28 mouse cellular contexts compared by ENCODE assay signal in the genomic region with DNA sequence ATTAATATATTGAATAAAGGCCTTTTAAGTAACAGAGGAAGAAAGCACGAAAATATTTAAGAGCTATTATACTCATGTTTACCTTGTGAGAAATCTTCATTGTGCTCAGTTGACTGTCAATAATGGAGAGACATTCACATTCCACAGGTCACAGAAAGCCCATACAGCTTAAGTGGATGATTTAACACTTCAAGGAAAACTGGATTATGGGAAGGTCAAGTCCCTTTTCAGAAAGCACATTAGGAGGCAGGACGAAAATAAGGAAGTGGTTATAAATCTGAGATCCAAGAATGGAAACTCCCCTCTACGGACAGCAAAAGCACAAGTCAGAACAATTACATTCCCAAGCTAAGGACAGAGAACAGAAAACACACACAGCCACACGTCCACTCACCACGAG. TPM values are rescaled to one million over a fixed set of nuclear protein-coding genes. Genes with fewer than 3 reads are reported as not detected.
A peak's percentile ranks its signal among the peaks of the same experiment; 100 is the strongest.
DNase-seq lines count a peak whose midpoint lies in the region; ATAC-seq and TF ChIP-seq lines count a peak whose summit lies in the region.
"Had no signal": no experiment of that assay in that cellular context is flagged by ENCODE, and none has a peak within 500 bp of the region (broad histone marks: within the 10 kb centered on the region; RNA-seq: fewer than 3 reads in every experiment).

No protein-coding gene starts in this region.

- WGBS in embryonic facial prominence, embryonic 13.5 days = 57% methylated on average over 5 of the region's 5 CpGs
- whole genome bisulfite sequencing in embryonic facial prominence, embryonic 10.5 days = 66% methylated on average over 5 of the region's 5 CpGs
- 45% methylated on average over 5 of the region's 5 CpGs for WGBS in lung, embryonic 15.5 days
- 71% methylated on average over 5 of the region's 5 CpGs for WGBS in hindbrain, postnatal 0 days

- H3K27me3 ChIP-seq in embryonic facial prominence, embryonic 13.5 days = no peaks in the 10 kb centered on the region
- H3K27me3 ChIP-seq in embryonic facial prominence, embryonic 10.5 days (replicated peaks; ENCODE audit: low read depth, poor library complexity, severe bottlenecking) = no peaks in the 10 kb centered on the region
- no peaks in the 10 kb centered on the region for H3K27me3 ChIP-seq in lung, embryonic 15.5 days
- no peaks in the 10 kb centered on the region for H3K27me3 ChIP-seq in hindbrain, postnatal 0 days (ENCODE audit: insufficient read depth, low read length)
- H3K27me3 ChIP-seq: forebrain, embryonic 15.5 days; hindbrain, embryonic 12.5 days; liver, embryonic 15.5 days; megakaryocyte, embryonic 14.5 days; midbrain, embryonic 15.5 days had no signal

- H3K4me2 ChIP-seq in embryonic facial prominence, embryonic 13.5 days = no peak overlapping the region
- H3K4me2 ChIP-seq in lung, embryonic 15.5 days = no peak overlapping the region
- no peak overlapping the region for H3K4me2 ChIP-seq in hindbrain, postnatal 0 days (ENCODE audit: low read depth, low read length)
- H3K4me2 ChIP-seq: forebrain, embryonic 15.5 days; heart, embryonic 13.5 days; hindbrain, embryonic 12.5 days; liver, embryonic 15.5 days; midbrain, embryonic 15.5 days had no signal

- peak overlapping the region; percentile 28; the same call in 1 of the 2 replicates for H3K27ac ChIP-seq in embryonic facial prominence, embryonic 13.5 days
- H3K27ac ChIP-seq in embryonic facial prominence, embryonic 10.5 days (replicated peaks) = no peak overlapping the region
- 0 out of 2 replicates have a peak overlapping the region, but pooled peaks have one; percentile 47 for H3K27ac ChIP-seq in lung, embryonic 15.5 days
- H3K27ac ChIP-seq in hindbrain, postnatal 0 days = no peak overlapping the region
- H3K27ac ChIP-seq: forebrain, embryonic 15.5 days; hindbrain, embryonic 12.5 days; layer of hippocampus, adult 2 months; limb, embryonic 10.5 days; liver, embryonic 15.5 days; midbrain, embryonic 15.5 days had no signal

- H3K9ac ChIP-seq in embryonic facial prominence, embryonic 13.5 days = no peak overlapping the region
- no peak overlapping the region for H3K9ac ChIP-seq in lung, embryonic 15.5 days
- no peak overlapping the region for H3K9ac ChIP-seq in hindbrain, postnatal 0 days (replicated peaks; ENCODE audit: low read length)
- H3K9ac ChIP-seq: forebrain, embryonic 15.5 days; heart, embryonic 13.5 days; hindbrain, embryonic 12.5 days; liver, embryonic 15.5 days; midbrain, embryonic 15.5 days had no signal

- H3K4me1 ChIP-seq in embryonic facial prominence, embryonic 13.5 days = peaks cover 67% of the 10 kb centered on the region
- peaks cover 39% of the 10 kb centered on the region for H3K4me1 ChIP-seq in embryonic facial prominence, embryonic 10.5 days
- peaks cover 35% of the 10 kb centered on the region for H3K4me1 ChIP-seq in lung, embryonic 15.5 days
- H3K4me1 ChIP-seq in hindbrain, postnatal 0 days (ENCODE audit: insufficient read depth, low read length) = no peaks in the 10 kb centered on the region; the same call in 1 of the 2 replicates
- H3K4me1 ChIP-seq: liver, embryonic 15.5 days had no signal

- ATAC-seq in embryonic facial prominence, embryonic 13.5 days (ENCODE audit: insufficient number of reproducible peaks, insufficient read depth, low FRiP score, low TSS enrichment, low read depth) = no peak
- ATAC-seq in lung, embryonic 15.5 days (ENCODE audit: borderline replicate concordance, extremely low read depth, low FRiP score, low TSS enrichment) = no peak
- ATAC-seq in granulocyte monocyte progenitor cell, adult 5-6 weeks (replicated peaks; ENCODE audit: poor library complexity, severe bottlenecking) = peak; percentile 42; the same call in 1 of the 2 replicates
- no peak for ATAC-seq in hindbrain, postnatal 0 days
- ATAC-seq: forebrain, embryonic 15.5 days; inflammation-experienced regulatory T-cells, adult 6 months; midbrain, embryonic 15.5 days had no signal

- H3K36me3 ChIP-seq in embryonic facial prominence, embryonic 13.5 days = peaks cover 11% of the 10 kb centered on the region; the same call in 1 of the 2 replicates
- H3K36me3 ChIP-seq in embryonic facial prominence, embryonic 10.5 days (replicated peaks) = peaks cover 31% of the 10 kb centered on the region
- H3K36me3 ChIP-seq in lung, embryonic 15.5 days = no peaks in the 10 kb centered on the region
- H3K36me3 ChIP-seq in hindbrain, postnatal 0 days (ENCODE audit: insufficient read depth, low read length) = no peaks in the 10 kb centered on the region
- H3K36me3 ChIP-seq: forebrain, embryonic 15.5 days; heart, embryonic 13.5 days; hindbrain, embryonic 12.5 days; liver, embryonic 15.5 days; midbrain, embryonic 15.5 days had no signal

- no peak overlapping the region for H3K4me3 ChIP-seq in embryonic facial prominence, embryonic 13.5 days
- no peak overlapping the region for H3K4me3 ChIP-seq in embryonic facial prominence, embryonic 10.5 days
- no peak overlapping the region for H3K4me3 ChIP-seq in lung, embryonic 15.5 days
- H3K4me3 ChIP-seq in hindbrain, postnatal 0 days (ENCODE audit: low read length) = no peak overlapping the region
- H3K4me3 ChIP-seq: forebrain, embryonic 15.5 days; heart, embryonic 13.5 days; hindbrain, embryonic 12.5 days; layer of hippocampus, adult 2 months; limb, embryonic 10.5 days; liver, embryonic 15.5 days; midbrain, embryonic 15.5 days had no signal

- H3K9me3 ChIP-seq in embryonic facial prominence, embryonic 13.5 days = no peaks in the 10 kb centered on the region
- no peaks in the 10 kb centered on the region for H3K9me3 ChIP-seq in embryonic facial prominence, embryonic 10.5 days
- no peaks in the 10 kb centered on the region for H3K9me3 ChIP-seq in lung, embryonic 15.5 days
- no peaks in the 10 kb centered on the region for H3K9me3 ChIP-seq in hindbrain, postnatal 0 days (ENCODE audit: low read length)
- H3K9me3 ChIP-seq: forebrain, embryonic 15.5 days; heart, embryonic 13.5 days; hindbrain, embryonic 12.5 days; limb, embryonic 10.5 days; liver, embryonic 15.5 days; megakaryocyte, embryonic 14.5 days; midbrain, embryonic 15.5 days had no signal

- no peak for TF ChIP-seq CTCF in hindbrain, postnatal 0 days (IDR thresholded peaks at IDR 0.05; ENCODE audit: low read depth)

- DNase-seq in embryonic facial prominence, embryonic 10.5 days (ENCODE audit: low spot score) = no peak
- DNase-seq in lung, postnatal 25 days (ENCODE audit: low spot score) = no peak
- peak; percentile 51 for DNase-seq in R1 (ENCODE audit: low read depth, low spot score)
- no peak for DNase-seq in hindbrain, postnatal 0 days (ENCODE audit: low spot score)
- no peak for DNase-seq in yolk sac, embryonic 10.5 days (ENCODE audit: low spot score)
- DNase-seq: adrenal gland, postnatal 36 days; cerebellum, adult 11 months; cerebellum, adult 9-11 months; gastrocnemius, postnatal 14 days; heart, adult 18-20 months; heart, postnatal 14 days; kidney, adult 18-20 months; liver; lung, postnatal 14 days; right cerebral cortex, adult 18-20 months; right cerebral cortex, postnatal 4 days had no signal

RNA-seq across cellular contexts. Expression of gene Rai14, which starts 41.5 kb away (rescaled TPM):
- polyA plus RNA-seq in embryonic facial prominence, embryonic 13.5 days (2015; fragmentation: Nextera tagmentation; extraction: Ambion mirVana) = 78.9 and 87.3 TPM in 2 replicates
- polyA plus RNA-seq in embryonic facial prominence, embryonic 10.5 days (2016; fragmentation: Nextera tagmentation; extraction: Ambion mirVana) = 73.2 and 75.8 TPM in 2 replicates
- polyA plus RNA-seq in lung, embryonic 15.5 days (2015; fragmentation: Nextera tagmentation; extraction: Ambion mirVana) = 60.5 and 69.9 TPM in 2 replicates
- 6.1 and 6.2 TPM in 2 replicates for total RNA-seq in granulocyte monocyte progenitor cell, adult 5-6 weeks (2014; fragmentation: Nextera tagmentation)
- 4.3 and 5.2 TPM in 2 replicates for total RNA-seq in granulocyte monocyte progenitor cell, adult 5-6 weeks (2017)
- total RNA-seq in hindbrain, postnatal 0 days (2014; rRNA removed) = 9.0 and 11.0 TPM in 2 replicates
- 5.1 and 5.7 TPM in 2 replicates for polyA plus RNA-seq in hindbrain, postnatal 0 days (2015; fragmentation: Nextera tagmentation; extraction: Ambion mirVana)

Comparison
In these comparisons a context has a peak if more than half of its experiments do, and no peak if none do; other contexts are left out.
1. H3K27ac ChIP-seq: peak in embryonic facial prominence, embryonic 13.5 days (single experiment) and lung, embryonic 15.5 days (single experiment); none in embryonic facial prominence, embryonic 10.5 days (single experiment) and hindbrain, postnatal 0 days (single experiment).